Mouse (Mus musculus) embryonic facial prominence, embryonic 14.5 days (tissue): ENCODE measurements around the gene Ankrd61. TPM values are rescaled to one million over a fixed set of nuclear protein-coding genes. Genes with fewer than 3 reads are reported as not detected.

Source experiments
- ATAC-seq: fragments of 200-750 bp; cut with Nextera tagmentation; 2 replicates; pipeline ENCODE4 v1.8.0; 2017; ENCODE audit warnings: low read depth, moderate number of reproducible peaks, moderate TSS enrichment
- DNase-seq: peaks from one replicate; pipeline ENCODE4 v3.0.0-alpha.2; 2015; ENCODE audit warnings: low spot score
- H3K27ac ChIP-seq: fragments of 300-500 bp; sonication (generic); replicated peaks from 2 replicates; pipeline ENCODE4 v1.5.1; 2014; ENCODE audit warnings: low read depth, mild to moderate bottlenecking, low read length, moderate library complexity
- H3K27me3 ChIP-seq: fragments of 300-500 bp; sonication (generic); replicated peaks from 2 replicates; pipeline ENCODE4 v1.6.1; 2014; ENCODE audit warnings: low read length; ENCODE audit not compliant: control insufficient read depth, insufficient read depth
- H3K36me3 ChIP-seq: fragments of 300-500 bp; sonication (generic); 2 replicates; pipeline ENCODE4 v1.6.1; 2014; ENCODE audit warnings: low read length, mixed read lengths; ENCODE audit not compliant: control insufficient read depth, insufficient read depth
- H3K4me1 ChIP-seq: fragments of 300-500 bp; sonication (generic); 2 replicates; pipeline ENCODE4 v1.6.1; 2014; ENCODE audit warnings: antibody characterized with exemption, low read length; ENCODE audit not compliant: control insufficient read depth, insufficient read depth
- H3K4me2 ChIP-seq: fragments of 300-500 bp; sonication (generic); 2 replicates; pipeline ENCODE4 v1.6.1; 2014; ENCODE audit warnings: low read depth, mild to moderate bottlenecking, low read length, moderate library complexity, mixed read lengths
- H3K4me3 ChIP-seq: fragments of 300-500 bp; sonication (generic); 2 replicates; pipeline ENCODE4 v1.5.1; 2014; ENCODE audit warnings: low read depth, mild to moderate bottlenecking, low read length
- H3K9ac ChIP-seq: fragments of 300-500 bp; sonication (generic); 2 replicates; pipeline ENCODE4 v1.6.1; 2014; ENCODE audit warnings: low read depth, mild to moderate bottlenecking, low read length, moderate library complexity, mixed read lengths
- H3K9me3 ChIP-seq: fragments of 300-500 bp; sonication (generic); 2 replicates; pipeline ENCODE4 v1.6.1; 2016; ENCODE audit warnings: low read length; ENCODE audit not compliant: control insufficient read depth
- WGBS: fragments of 180-500 bp; shearing (Covaris S2); extraction: QIAGEN DNeasy Blood & Tissue Kit; methylation state at CpG from one replicate; pipeline ENCODE4 v1.1.7; 2014; 5-methylcytosine and 5-hydroxymethylcytosine counted together
- polyA plus RNA-seq: library from polyadenylated mRNA; unstranded; fragments of >200 nt; fragmentation: Nextera tagmentation; extraction: Ambion mirVana; gene quantifications from 2 replicates; pipeline ENCODE4 v1.2.1, GENCODE M21; 2014

The Ankrd61 gene
- polyA plus RNA-seq, 1 experiment from 2014 or later: 0.18 TPM

DNA sequence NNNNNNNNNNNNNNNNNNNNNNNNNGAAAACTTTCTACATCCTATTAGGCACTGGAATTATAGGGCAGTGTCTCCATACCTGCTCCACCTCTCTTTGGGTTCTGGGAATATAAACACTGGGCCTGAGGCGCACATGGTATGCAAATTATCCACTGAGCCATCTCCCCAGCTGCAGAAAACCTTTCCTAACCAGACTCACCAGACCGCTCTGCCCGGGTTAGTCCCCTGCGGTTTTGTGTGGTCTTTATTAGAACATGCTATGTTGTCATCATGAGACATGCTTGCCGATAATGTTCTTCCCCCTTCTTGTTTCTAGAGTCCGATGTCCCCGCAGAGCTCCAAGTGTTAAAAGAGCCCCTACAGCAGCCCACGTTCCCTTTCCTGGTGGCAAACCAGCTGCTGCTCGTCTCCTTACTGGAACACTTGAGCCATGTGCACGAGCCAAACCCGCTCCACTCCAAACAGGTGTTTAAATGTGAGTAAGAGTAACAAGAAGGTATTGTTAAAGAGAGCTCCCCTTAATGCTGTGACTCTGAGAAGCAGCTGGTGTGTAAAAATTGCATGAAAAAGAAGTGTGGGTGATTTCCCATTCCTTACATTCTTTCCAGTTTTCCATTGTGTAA is 25.8 kb downstream of the Ankrd61 start:
- DNase-seq: peak; percentile 34
- Histone ChIP-seq H3K36me3 (peaks cover 44% of the 10 kb centered on the region), H3K27ac (no peak overlapping the region), H3K4me1 (no peaks in the 10 kb centered on the region), H3K4me2 (no peak overlapping the region), H3K9ac (no peak overlapping the region), H3K27me3 (no peaks in the 10 kb centered on the region), H3K9me3 (no peaks in the 10 kb centered on the region), H3K4me3 (no peak overlapping the region)
- WGBS: 70% methylated on average over 11 of the region's 11 CpGs
- ATAC-seq: peak; percentile 44; the same call in 1 of the 2 replicates

Other genes with a start within 250 kb of the Ankrd61 start
- gene Usp42, start 165.4 kb downstream of the Ankrd61 start, polyA plus RNA-seq: 18.1 and 19.2 TPM in 2 replicates
- gene Eif2ak1, start 79.9 kb downstream of the Ankrd61 start, polyA plus RNA-seq: 38.4 and 39.8 TPM in 2 replicates
- gene Aimp2, start 12.2 kb upstream of the Ankrd61 start, polyA plus RNA-seq: 100 and 102 TPM in 2 replicates
- gene Pms2, start 12.3 kb upstream of the Ankrd61 start, polyA plus RNA-seq: 20.9 and 23.3 TPM in 2 replicates
- gene Gm42421, start 30.5 kb upstream of the Ankrd61 start, polyA plus RNA-seq: 0.49 and 0.63 TPM in 2 replicates
- 3.3 and 4.7 TPM in 2 replicates for gene Rsph10b, start 35.4 kb upstream of the Ankrd61 start, polyA plus RNA-seq
- gene Ccz1, start 117.2 kb upstream of the Ankrd61 start, polyA plus RNA-seq: 69.6 and 76.1 TPM in 2 replicates
- 0.34 and 1.1 TPM in 2 replicates for gene Ocm, start 129.0 kb upstream of the Ankrd61 start, polyA plus RNA-seq
- gene Lmtk2, start 202.8 kb upstream of the Ankrd61 start, polyA plus RNA-seq: 3.7 and 4.2 TPM in 2 replicates